Comparison of ENCODE assay signal across 25 mouse cellular contexts in genomic region chr2:25285551-25285950, GRCm38 (mm10). TPM values are rescaled to one million over a fixed set of nuclear protein-coding genes. Genes with fewer than 3 reads are reported as not detected.
A peak's percentile ranks its signal among the peaks of the same experiment; 100 is the strongest.
DNase-seq lines count a peak whose midpoint lies in the region; ATAC-seq and TF ChIP-seq lines count a peak whose summit lies in the region.
"Had no signal": no experiment of that assay in that cellular context is flagged by ENCODE, and none has a peak within 500 bp of the region (broad histone marks: within the 10 kb centered on the region; RNA-seq: fewer than 3 reads in every experiment).

No protein-coding gene starts in this region.

- H3K27me3 ChIP-seq in kidney, embryonic 15.5 days = peaks cover 29% of the 10 kb centered on the region
- H3K27me3 ChIP-seq in testis, adult 2 months (ENCODE audit: control insufficient read depth, insufficient read depth, low read length) = no peaks in the 10 kb centered on the region
- no peaks in the 10 kb centered on the region for H3K27me3 ChIP-seq in small intestine, adult 2 months (ENCODE audit: control insufficient read depth, insufficient read depth, low read length)
- H3K27me3 ChIP-seq in hindbrain, embryonic 12.5 days = peaks cover 37% of the 10 kb centered on the region
- H3K27me3 ChIP-seq in cerebellum, adult 2 months (ENCODE audit: control insufficient read depth, insufficient read depth, low read length) = no peaks in the 10 kb centered on the region

- H3K36me3 ChIP-seq in kidney, embryonic 15.5 days = peaks cover 57% of the 10 kb centered on the region
- peaks cover 5% of the 10 kb centered on the region for H3K36me3 ChIP-seq in testis, adult 2 months (ENCODE audit: control insufficient read depth, insufficient read depth, low read length)
- peaks cover 34% of the 10 kb centered on the region for H3K36me3 ChIP-seq in small intestine, adult 2 months (ENCODE audit: control insufficient read depth, insufficient read depth, low read length)
- peaks cover 54% of the 10 kb centered on the region for H3K36me3 ChIP-seq in hindbrain, embryonic 12.5 days

- H3K9ac ChIP-seq in kidney, embryonic 15.5 days = no peak overlapping the region
- no peak overlapping the region for H3K9ac ChIP-seq in hindbrain, embryonic 12.5 days
- H3K9ac ChIP-seq: forebrain, embryonic 13.5 days; limb, embryonic 13.5 days; liver, embryonic 13.5 days; lung, embryonic 14.5 days; midbrain, embryonic 12.5 days had no signal

- no peak for TF ChIP-seq CTCF in testis, adult 2 months (IDR thresholded peaks at IDR 0.05; ENCODE audit: control insufficient read depth, insufficient read depth, insufficient replicate concordance, low read depth, low read length)
- no peak for TF ChIP-seq CTCF in small intestine, adult 2 months (IDR thresholded peaks at IDR 0.05; ENCODE audit: extremely low read depth, insufficient read length, insufficient replicate concordance, low read depth, low read length)
- no peak for TF ChIP-seq CTCF in cerebellum, adult 2 months (IDR thresholded peaks at IDR 0.05; ENCODE audit: borderline replicate concordance, insufficient read depth, low read depth, low read length)

- TF ChIP-seq POLR2A in testis, adult 2 months (IDR thresholded peaks at IDR 0.05; ENCODE audit: control insufficient read depth, low read depth, low read length) = no peak
- TF ChIP-seq POLR2A in small intestine, adult 2 months (IDR thresholded peaks at IDR 0.05; ENCODE audit: low read depth, low read length) = no peak
- TF ChIP-seq POLR2A in cerebellum, adult 2 months (IDR thresholded peaks at IDR 0.05; ENCODE audit: borderline replicate concordance, insufficient read depth, low read length) = no peak

- no peak overlapping the region for H3K4me3 ChIP-seq in kidney, embryonic 15.5 days (replicated peaks)
- peak overlapping the region; percentile 19; the same call in 1 of the 2 replicates for H3K4me3 ChIP-seq in testis, adult 2 months (ENCODE audit: control insufficient read depth, low read depth, low read length)
- H3K4me3 ChIP-seq in small intestine, adult 2 months (ENCODE audit: low read depth, low read length) = no peak overlapping the region
- no peak overlapping the region for H3K4me3 ChIP-seq in hindbrain, embryonic 12.5 days
- no peak overlapping the region for H3K4me3 ChIP-seq in cerebellum, adult 2 months (replicated peaks; ENCODE audit: insufficient read depth, low read depth, low read length)
- H3K4me3 ChIP-seq: erythroblast, embryonic 14.5 days; forebrain, embryonic 13.5 days; gastrocnemius, adult 2 months; limb, embryonic 13.5 days; liver, embryonic 13.5 days; midbrain, embryonic 12.5 days had no signal

- H3K4me1 ChIP-seq in kidney, embryonic 15.5 days = peaks cover 13% of the 10 kb centered on the region
- H3K4me1 ChIP-seq in testis, adult 2 months (ENCODE audit: control insufficient read depth, insufficient read depth, low read length) = peaks cover 2% of the 10 kb centered on the region
- peaks cover 48% of the 10 kb centered on the region for H3K4me1 ChIP-seq in small intestine, adult 2 months (ENCODE audit: control insufficient read depth, insufficient read depth, insufficient read length, low read length)
- H3K4me1 ChIP-seq in hindbrain, embryonic 12.5 days = peaks cover 5% of the 10 kb centered on the region
- peaks cover 40% of the 10 kb centered on the region for H3K4me1 ChIP-seq in cerebellum, adult 2 months (ENCODE audit: control insufficient read depth, insufficient read depth, low read length)

- no peak for DNase-seq in kidney, postnatal 36 days
- no peak for DNase-seq in testis, postnatal 10 days (ENCODE audit: low spot score)
- no peak for DNase-seq in cerebellum, adult 2 months
- DNase-seq: adrenal gland, postnatal 14 days; cerebellum, adult 9-10 months; gastrocnemius, adult 2 months; kidney, adult 11 months; layer of hippocampus, postnatal 36 days; liver, embryonic 13.5 days; lung, embryonic 14.5 days; thymus, postnatal 14 days had no signal

- ATAC-seq in kidney, embryonic 15.5 days (replicated peaks; ENCODE audit: low FRiP score) = no peak
- ATAC-seq in hindbrain, embryonic 12.5 days (ENCODE audit: low FRiP score) = no peak
- ATAC-seq: CD4-positive, CD25-positive, alpha-beta regulatory T cell, adult 4 months; forebrain, embryonic 13.5 days; hindbrain, embryonic 16.5 days had no signal

- no peaks in the 10 kb centered on the region for H3K9me3 ChIP-seq in kidney, embryonic 15.5 days (replicated peaks)
- no peaks in the 10 kb centered on the region for H3K9me3 ChIP-seq in hindbrain, embryonic 12.5 days (replicated peaks)
- H3K9me3 ChIP-seq: forebrain, embryonic 13.5 days; limb, embryonic 13.5 days; liver, embryonic 13.5 days; midbrain, embryonic 12.5 days had no signal

- WGBS in kidney, embryonic 15.5 days = 90% methylated on average over 2 of the region's 2 CpGs
- WGBS in small intestine, adult 2 months = 46% methylated on average over 2 of the region's 2 CpGs
- WGBS in hindbrain, embryonic 12.5 days = 91% methylated on average over 2 of the region's 2 CpGs
- WGBS in cerebellum, adult 2 months = 80% methylated on average over 2 of the region's 2 CpGs

- H3K27ac ChIP-seq in kidney, embryonic 15.5 days = 0 out of 2 replicates have a peak overlapping the region, but pooled peaks have one; percentile 61
- no peak overlapping the region for H3K27ac ChIP-seq in testis, adult 2 months (ENCODE audit: control insufficient read depth, insufficient read depth, low read depth, low read length)
- H3K27ac ChIP-seq in small intestine, adult 2 months (ENCODE audit: insufficient read depth, low read depth, low read length) = peak overlapping the region; percentile 99
- H3K27ac ChIP-seq in hindbrain, embryonic 12.5 days = no peak overlapping the region
- H3K27ac ChIP-seq in cerebellum, adult 2 months (ENCODE audit: insufficient read depth, low read length) = no peak overlapping the region
- H3K27ac ChIP-seq: forebrain, embryonic 13.5 days; limb, embryonic 13.5 days; liver, embryonic 13.5 days; midbrain, embryonic 12.5 days had no signal

- no peak overlapping the region for H3K4me2 ChIP-seq in kidney, embryonic 15.5 days
- no peak overlapping the region for H3K4me2 ChIP-seq in hindbrain, embryonic 12.5 days (replicated peaks)
- H3K4me2 ChIP-seq: forebrain, embryonic 13.5 days; limb, embryonic 13.5 days; liver, embryonic 13.5 days; lung, embryonic 14.5 days; midbrain, embryonic 12.5 days had no signal

RNA-seq across cellular contexts. Expression of gene Tmem210, which starts 2.4 kb away (rescaled TPM):
- not detected in 2 replicates for polyA plus RNA-seq in kidney, embryonic 15.5 days (2015; fragmentation: Nextera tagmentation; extraction: Ambion mirVana)
- 830 and 870 TPM in 2 replicates for polyA plus RNA-seq in testis, adult 2 months (2012; rRNA removed)
- not detected in 2 replicates for polyA plus RNA-seq in small intestine, adult 2 months (2012; rRNA removed)
- not detected in 2 replicates for polyA plus RNA-seq in hindbrain, embryonic 12.5 days (2016; fragmentation: Nextera tagmentation; extraction: Ambion mirVana)
- not detected in 2 replicates for polyA plus RNA-seq in cerebellum, adult 2 months (2012; rRNA removed)
- polyA plus RNA-seq: brain, embryonic 14.5 days; CD4-positive, CD25-positive, alpha-beta regulatory T cell, adult 4 months; erythroblast, embryonic 14.5 days; forebrain, embryonic 13.5 days; heart, embryonic 16.5 days; hindbrain, embryonic 16.5 days; kidney, postnatal 0 days; limb, embryonic 13.5 days; liver, embryonic 13.5 days; lung, embryonic 14.5 days; midbrain, embryonic 12.5 days; neural tube, embryonic 11.5 days had no signal

RNA-seq across cellular contexts. Expression of gene Lrrc26, which starts 4.2 kb away (rescaled TPM):
- 0.46 TPM in 1 of 2 replicates, not detected in the other for polyA plus RNA-seq in kidney, embryonic 15.5 days (2015; fragmentation: Nextera tagmentation; extraction: Ambion mirVana)
- 3.5 and 4.3 TPM in 2 replicates for polyA plus RNA-seq in testis, adult 2 months (2012; rRNA removed)
- 49.7 and 138 TPM in 2 replicates for polyA plus RNA-seq in small intestine, adult 2 months (2012; rRNA removed)
- not detected in 2 replicates for polyA plus RNA-seq in hindbrain, embryonic 12.5 days (2016; fragmentation: Nextera tagmentation; extraction: Ambion mirVana)
- 0.20 and 0.21 TPM in 2 replicates for polyA plus RNA-seq in cerebellum, adult 2 months (2012; rRNA removed)
- polyA plus RNA-seq: CD4-positive, CD25-positive, alpha-beta regulatory T cell, adult 4 months; erythroblast, embryonic 14.5 days; limb, embryonic 13.5 days; liver, embryonic 13.5 days; midbrain, embryonic 12.5 days; neural tube, embryonic 11.5 days had no signal

RNA-seq across cellular contexts. Expression of gene Anapc2, which starts 13.3 kb away (rescaled TPM):
- polyA plus RNA-seq in kidney, embryonic 15.5 days (2015; fragmentation: Nextera tagmentation; extraction: Ambion mirVana) = 123 and 129 TPM in 2 replicates
- 29.3 and 32.3 TPM in 2 replicates for polyA plus RNA-seq in testis, adult 2 months (2012; rRNA removed)
- 31.0 and 71.6 TPM in 2 replicates for polyA plus RNA-seq in small intestine, adult 2 months (2012; rRNA removed)
- 147 and 152 TPM in 2 replicates for polyA plus RNA-seq in hindbrain, embryonic 12.5 days (2016; fragmentation: Nextera tagmentation; extraction: Ambion mirVana)
- polyA plus RNA-seq in cerebellum, adult 2 months (2012; rRNA removed) = 103 TPM in 2 replicates

RNA-seq across cellular contexts. Expression of gene Ssna1, which starts 13.3 kb away (rescaled TPM):
- 204 and 207 TPM in 2 replicates for polyA plus RNA-seq in kidney, embryonic 15.5 days (2015; fragmentation: Nextera tagmentation; extraction: Ambion mirVana)
- polyA plus RNA-seq in testis, adult 2 months (2012; rRNA removed) = 54.9 and 64.2 TPM in 2 replicates
- polyA plus RNA-seq in small intestine, adult 2 months (2012; rRNA removed) = 40.7 and 55.9 TPM in 2 replicates
- 195 and 201 TPM in 2 replicates for polyA plus RNA-seq in hindbrain, embryonic 12.5 days (2016; fragmentation: Nextera tagmentation; extraction: Ambion mirVana)
- 74.5 and 75.9 TPM in 2 replicates for polyA plus RNA-seq in cerebellum, adult 2 months (2012; rRNA removed)

RNA-seq across cellular contexts. Expression of gene Tprn, which starts 23.1 kb away (rescaled TPM):
- polyA plus RNA-seq in kidney, embryonic 15.5 days (2015; fragmentation: Nextera tagmentation; extraction: Ambion mirVana) = 9.2 and 11.3 TPM in 2 replicates
- 357 and 363 TPM in 2 replicates for polyA plus RNA-seq in testis, adult 2 months (2012; rRNA removed)
- polyA plus RNA-seq in small intestine, adult 2 months (2012; rRNA removed) = 183 and 436 TPM in 2 replicates
- polyA plus RNA-seq in hindbrain, embryonic 12.5 days (2016; fragmentation: Nextera tagmentation; extraction: Ambion mirVana) = 13.2 and 14.9 TPM in 2 replicates
- 91.0 and 96.9 TPM in 2 replicates for polyA plus RNA-seq in cerebellum, adult 2 months (2012; rRNA removed)

Comparison
In these comparisons a context has a peak if more than half of its experiments do, and no peak if none do; other contexts are left out.
1. H3K27ac ChIP-seq: peak in kidney, embryonic 15.5 days (single experiment) and small intestine, adult 2 months (single experiment); none in testis, adult 2 months (single experiment), hindbrain, embryonic 12.5 days (single experiment) and cerebellum, adult 2 months (single experiment).
2. RNA of gene Tmem210, which starts 2.4 kb away (polyA plus RNA-seq): 830 to 870 TPM in testis, adult 2 months; not detected in kidney, embryonic 15.5 days, not detected in small intestine, adult 2 months, not detected in hindbrain, embryonic 12.5 days and not detected in cerebellum, adult 2 months; every median in the first group is over 100 times any median in the second.